Mouse (Mus musculus) thymus, adult 2 months (tissue): ENCODE results near the gene Ryr3.

Experiments used
- CTCF ChIP-seq: fragments of 200-500 bp; IDR thresholded peaks from 2 replicates; pipeline ENCODE4 v1.5.1; 2012; ENCODE audit warnings: mild to moderate bottlenecking, control low read depth, low read length, moderate library complexity, borderline replicate concordance; ENCODE audit not compliant: control insufficient read depth, poor library complexity, insufficient read depth; ENCODE audit errors: extremely low read depth
- POLR2A ChIP-seq: fragments of 200-500 bp; IDR thresholded peaks from 2 replicates; pipeline ENCODE4 v1.6.1; 2012; ENCODE audit warnings: mild to moderate bottlenecking, low read length, control low read depth, moderate library complexity; ENCODE audit not compliant: control insufficient read depth, poor library complexity, insufficient read depth; ENCODE audit errors: extremely low read depth

GRCm38 (mm10) chr2:112931776-112932175 is 285.1 kb downstream of the Ryr3 start:
- TF ChIP-seq CTCF (no peak), POLR2A (no peak)
